Mouse (Mus musculus) 416B (cell line): ENCODE measurements around the gene Hmbs.

Experiments
- DNase-seq: peaks from one replicate; pipeline ENCODE4 v3.0.0; 2011; ENCODE audit warnings: low read depth

Hmbs gene

DNA sequence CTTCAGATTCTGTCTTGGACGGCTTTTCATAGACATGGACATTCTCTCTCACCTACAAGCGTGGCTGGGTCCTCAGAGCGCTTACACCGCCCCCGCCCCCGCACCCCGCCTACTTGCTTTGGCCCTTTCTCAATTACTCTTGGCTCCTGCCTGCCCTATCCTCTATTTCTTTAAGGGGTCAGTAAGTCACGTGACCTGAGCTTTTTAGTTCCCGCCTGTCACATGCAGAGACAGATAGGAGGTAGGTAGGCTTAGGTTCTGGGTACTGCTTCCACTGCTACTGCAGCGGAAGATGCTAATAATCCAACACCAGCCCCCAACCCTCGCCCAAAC lies 55.1 kb downstream of the Hmbs start:
- DNase-seq = no peak

DNA sequence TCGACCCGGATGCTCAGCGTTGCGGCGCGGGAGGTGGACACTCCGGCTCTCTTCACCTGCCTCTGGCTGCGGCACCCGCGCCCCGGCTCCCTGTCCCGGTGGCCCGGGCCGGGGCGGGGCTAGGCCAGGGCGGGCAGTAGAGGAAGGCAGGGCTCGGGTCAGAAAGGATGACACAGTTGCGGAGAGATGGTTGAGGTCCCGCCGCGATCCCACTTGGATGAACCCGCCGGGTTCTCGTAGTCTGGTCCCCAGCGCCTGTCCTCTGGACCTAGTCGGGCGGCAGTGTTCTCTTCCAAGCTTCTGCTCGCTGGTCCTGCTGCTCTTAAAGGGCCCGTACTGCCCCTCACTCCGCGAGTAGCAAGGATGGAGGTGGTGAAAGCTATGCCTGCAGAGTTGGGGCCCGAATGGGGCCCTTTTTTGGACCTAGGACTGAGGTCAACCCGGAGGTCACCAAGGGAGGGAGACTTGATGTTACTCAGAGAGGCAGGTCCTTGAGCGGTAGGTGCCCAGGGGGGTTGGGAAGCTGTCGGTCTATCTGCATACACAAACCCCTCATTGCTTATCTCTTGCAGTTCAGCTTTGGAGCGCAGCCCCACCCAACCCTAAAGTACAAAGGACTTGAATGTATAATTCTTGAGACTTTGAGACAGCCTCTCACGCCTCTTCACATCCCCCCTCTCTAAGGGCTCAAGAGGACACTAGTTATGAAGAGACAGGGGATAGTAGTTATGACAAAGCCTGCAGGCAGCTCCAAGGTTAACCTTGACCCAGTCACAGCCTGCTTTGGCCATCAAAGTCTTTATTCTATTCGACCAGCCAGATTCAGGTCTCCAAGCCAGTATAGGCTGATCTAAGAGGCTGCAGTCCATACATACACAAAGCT lies 55.7 kb downstream of the Hmbs start, which contains the start of gene Abcg4:
Gene Abcg4 (minus strand): TSS at position 540 of the 883 bp plus-strand sequence.
- DNase-seq = no peak

GRCm38 (mm10) chr9:44287401-44288075 lies 56.5 kb downstream of the Hmbs start:
- DNase-seq = no peak

GRCm38 (mm10) chr9:44287003-44287400 lies 57.0 kb downstream of the Hmbs start:
- no peak for DNase-seq
